Mouse (Mus musculus): ENCODE measurements around the gene Unc13d.
A peak's percentile ranks its signal among the peaks of the same experiment; 100 is the strongest.

Gene Unc13d

DNA sequence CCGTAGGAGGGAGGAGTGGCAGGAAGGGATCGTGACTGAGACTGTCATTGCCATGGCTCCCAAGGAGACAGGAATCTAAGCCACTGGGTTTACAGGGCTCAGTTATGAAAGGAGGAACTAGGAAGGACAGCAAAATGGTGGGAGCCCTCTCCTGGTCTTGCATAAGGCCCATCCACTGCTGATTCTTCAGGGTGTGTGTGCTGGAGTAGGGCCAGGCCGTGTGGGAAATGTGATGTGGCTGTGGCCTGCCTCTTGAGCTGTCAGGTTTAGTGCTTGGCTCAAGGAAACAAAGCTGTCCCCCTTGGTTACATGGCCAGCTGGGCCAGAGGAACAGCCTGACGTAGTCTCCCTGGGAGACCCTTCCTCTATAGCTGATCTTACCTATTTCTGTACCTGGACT is 27.6 kb downstream of the Unc13d start:
- DNase-seq (ENCODE audit: extremely low spot score, low spot score), result no peak

DNA sequence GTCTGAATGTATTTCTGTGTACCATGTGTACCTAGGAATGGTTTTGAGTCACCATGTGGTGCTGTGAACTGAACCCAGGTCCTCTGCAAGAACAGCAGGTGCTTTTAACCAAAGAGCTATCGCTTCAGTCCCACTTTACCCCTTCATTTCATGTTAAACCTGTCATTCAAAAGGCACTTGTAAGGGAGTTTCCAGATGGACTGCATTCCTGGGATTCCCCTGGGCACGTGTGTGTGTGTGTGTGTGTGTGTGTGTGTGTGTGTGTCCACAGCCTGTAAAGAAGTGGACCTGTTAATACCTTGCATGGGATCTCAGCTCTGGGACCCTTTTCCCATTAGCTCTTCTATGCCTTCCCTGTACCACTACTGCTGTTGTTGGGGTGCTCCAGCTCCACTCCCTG is 28.2 kb downstream of the Unc13d start:
- no peak for DNase-seq (ENCODE audit: extremely low spot score, low spot score)

DNA sequence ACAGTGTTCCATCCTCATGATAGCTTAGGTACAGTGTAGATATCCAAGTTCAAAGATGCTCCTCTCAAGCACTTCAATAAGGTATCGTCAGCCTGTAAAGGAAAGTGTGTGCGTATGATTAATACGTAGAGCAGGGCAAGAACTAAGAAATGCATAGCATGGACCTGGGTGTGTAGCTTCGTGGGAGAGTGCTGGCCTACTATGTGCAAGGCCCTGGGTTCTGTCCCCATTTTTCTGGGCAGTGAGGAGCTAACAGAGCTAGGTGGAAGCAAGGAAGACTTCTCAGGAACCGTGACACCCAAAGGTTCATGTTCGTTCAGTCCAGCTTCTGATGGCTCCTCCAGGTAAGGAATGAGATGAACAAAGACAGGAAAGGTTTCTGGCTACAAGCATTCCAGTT is 32.6 kb downstream of the Unc13d start:
- no peak for DNase-seq (ENCODE audit: extremely low spot score, low spot score)

DNA sequence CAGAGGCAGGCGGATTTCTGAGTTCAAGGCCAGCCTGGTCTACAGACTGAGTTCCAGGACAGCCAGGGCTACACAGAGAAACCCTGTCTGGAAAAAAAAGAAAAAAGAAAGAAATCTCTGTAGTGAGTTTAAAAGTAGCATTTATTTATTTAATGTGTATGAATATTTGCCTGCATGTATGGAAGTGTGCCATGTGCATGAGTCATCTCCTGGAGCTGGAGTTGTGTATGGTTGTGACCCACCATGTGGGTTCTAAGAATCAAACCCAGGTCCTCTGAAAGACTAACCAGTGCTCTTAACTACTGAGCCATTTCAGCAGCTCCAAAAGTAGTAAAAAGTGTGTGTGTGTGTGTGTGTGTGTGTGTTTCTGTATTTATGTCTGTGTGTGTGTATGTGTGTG is 34.5 kb downstream of the Unc13d start:
- DNase-seq (ENCODE audit: extremely low spot score, low spot score), result no peak

DNA sequence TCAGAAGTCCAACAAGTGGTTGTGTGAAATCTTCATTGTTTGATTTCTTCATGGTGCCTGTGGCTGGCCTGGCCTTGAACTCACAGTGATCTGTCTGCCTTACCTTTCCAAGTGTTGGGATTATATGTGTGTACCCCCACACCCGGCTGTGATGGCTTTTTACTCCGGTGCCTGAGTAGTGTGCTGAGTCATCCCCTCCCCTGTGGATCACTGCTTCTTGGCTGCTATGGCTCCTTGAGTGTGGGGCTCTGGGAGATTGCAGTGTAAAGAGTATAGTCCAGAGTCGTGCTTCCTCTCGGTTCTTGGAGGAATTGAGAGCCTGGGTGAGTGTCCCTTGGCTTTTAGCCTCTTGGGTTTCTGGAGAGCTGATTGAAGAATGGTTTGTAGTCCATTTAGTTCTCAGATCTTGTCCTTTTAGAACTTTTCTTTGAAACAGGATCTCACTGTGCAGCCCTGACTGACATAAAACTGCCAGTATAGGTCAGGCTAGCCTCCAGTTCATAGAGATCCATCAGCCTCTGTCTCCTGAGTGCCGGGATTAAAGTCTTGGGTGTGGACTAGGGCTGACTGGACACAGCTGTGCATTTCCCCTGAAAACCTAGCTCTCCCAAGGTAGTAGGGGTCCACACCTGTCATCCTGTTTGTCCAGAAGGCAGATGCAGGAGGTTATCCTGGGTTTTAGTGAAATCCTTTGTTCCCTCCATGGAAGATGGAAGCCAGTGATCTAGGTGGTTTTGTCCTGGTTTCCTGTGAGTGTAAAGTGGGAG is 35.2 kb downstream of the Unc13d start:
- DNase-seq (ENCODE audit: extremely low spot score, low spot score), result no peak

DNA sequence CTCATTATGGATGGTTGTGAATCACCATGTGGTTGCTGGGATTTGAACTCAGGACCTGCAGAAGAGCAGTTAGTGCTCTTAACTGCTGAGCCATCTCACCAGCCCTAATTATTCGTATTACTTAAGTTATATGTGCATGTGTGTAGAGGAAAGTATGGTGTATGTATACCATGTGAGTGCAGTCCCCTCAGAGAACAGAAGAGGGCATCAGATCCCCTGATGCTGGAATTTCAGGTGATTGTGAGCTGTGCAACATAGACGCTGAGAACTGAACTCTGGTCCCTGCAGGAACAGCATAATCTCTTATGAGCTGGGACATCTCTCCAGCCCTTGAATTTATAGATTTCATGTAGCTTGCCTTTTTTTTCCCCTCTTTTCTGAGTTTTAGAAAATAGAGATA is 35.9 kb downstream of the Unc13d start:
- no peak for DNase-seq (ENCODE audit: extremely low spot score, low spot score)

DNA sequence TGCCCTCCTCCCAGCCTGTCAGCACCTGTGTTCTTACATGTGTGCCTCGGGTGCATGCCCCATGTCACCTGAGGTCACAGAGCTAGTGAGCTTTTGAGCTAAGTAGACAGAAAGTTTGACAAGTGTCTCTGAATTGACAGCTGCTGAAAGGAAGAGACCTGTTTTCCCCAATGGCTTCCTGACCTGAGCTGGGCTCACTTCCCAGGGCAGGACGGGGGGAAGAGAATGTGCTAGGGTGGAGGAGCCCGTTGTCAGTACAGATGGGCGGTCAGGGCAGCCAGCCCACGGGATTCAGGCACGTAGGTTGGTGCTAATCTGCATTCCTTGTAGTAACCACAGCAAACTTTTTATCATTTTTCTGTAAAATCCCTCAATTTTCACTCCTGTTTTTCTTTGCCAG is 37.2 kb downstream of the Unc13d start:
- no peak for DNase-seq (ENCODE audit: extremely low spot score, low spot score)

DNA sequence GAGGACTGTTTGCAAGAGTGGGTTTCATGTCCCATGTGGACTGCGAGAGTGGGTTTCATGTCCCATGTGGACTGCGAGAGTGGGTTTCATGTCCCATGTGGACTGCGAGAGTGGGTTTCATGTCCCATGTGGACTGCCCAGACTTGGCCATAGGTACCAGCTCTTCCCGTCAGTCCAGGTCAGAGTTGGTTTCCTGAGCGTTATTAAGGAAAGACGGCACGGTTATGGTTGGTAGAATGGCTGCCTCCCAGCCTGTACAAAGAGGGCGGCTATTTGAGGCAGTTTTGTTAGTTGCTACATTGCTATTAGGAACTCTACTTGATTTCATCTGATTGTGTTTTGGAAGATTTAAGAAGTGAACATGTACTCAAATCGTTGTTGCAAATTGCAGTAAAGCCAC is 39.9 kb downstream of the Unc13d start:
- no peak for DNase-seq (ENCODE audit: extremely low spot score, low spot score)

DNA sequence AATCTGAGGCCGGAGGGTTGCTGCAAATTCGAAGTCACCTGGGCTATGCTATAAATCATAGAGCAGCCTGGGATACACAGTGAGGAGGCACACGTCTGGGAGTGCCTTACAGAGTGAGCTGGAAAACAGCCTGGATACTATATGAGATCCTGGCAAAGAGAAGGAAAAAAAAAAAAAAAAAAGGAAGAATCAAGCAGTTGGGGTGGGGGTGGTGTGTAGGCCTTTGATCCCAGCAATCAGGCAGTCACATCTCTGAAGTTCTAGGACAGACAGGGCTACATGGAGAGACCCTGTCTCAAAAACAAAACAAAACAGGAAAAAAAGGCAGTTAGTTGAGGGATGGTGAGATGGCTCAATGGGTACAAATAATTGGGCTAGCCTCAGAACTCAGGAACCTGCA is 41.1 kb downstream of the Unc13d start:
- DNase-seq (ENCODE audit: extremely low spot score, low spot score), result no peak

DNA sequence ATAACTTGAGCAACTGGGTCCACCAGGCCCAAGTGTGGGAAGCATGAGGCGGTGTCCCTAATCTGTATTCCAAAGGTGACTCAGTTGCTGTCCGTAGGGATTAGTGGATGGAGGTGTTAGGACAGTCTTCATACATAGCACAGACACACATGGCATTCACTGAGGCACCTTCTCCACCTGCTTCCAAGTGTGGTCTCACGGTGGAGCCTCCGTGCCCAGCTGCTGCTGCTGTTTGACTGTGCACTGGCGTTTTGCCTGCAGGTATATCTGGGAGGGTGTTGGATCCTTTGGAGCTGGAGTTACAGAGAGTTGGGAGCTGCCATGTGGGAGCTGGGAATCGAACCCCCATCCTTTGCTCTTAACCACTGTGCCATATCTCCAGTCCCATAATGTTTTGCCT is 43.2 kb downstream of the Unc13d start:
- no peak for DNase-seq (ENCODE audit: extremely low spot score, low spot score)

DNA sequence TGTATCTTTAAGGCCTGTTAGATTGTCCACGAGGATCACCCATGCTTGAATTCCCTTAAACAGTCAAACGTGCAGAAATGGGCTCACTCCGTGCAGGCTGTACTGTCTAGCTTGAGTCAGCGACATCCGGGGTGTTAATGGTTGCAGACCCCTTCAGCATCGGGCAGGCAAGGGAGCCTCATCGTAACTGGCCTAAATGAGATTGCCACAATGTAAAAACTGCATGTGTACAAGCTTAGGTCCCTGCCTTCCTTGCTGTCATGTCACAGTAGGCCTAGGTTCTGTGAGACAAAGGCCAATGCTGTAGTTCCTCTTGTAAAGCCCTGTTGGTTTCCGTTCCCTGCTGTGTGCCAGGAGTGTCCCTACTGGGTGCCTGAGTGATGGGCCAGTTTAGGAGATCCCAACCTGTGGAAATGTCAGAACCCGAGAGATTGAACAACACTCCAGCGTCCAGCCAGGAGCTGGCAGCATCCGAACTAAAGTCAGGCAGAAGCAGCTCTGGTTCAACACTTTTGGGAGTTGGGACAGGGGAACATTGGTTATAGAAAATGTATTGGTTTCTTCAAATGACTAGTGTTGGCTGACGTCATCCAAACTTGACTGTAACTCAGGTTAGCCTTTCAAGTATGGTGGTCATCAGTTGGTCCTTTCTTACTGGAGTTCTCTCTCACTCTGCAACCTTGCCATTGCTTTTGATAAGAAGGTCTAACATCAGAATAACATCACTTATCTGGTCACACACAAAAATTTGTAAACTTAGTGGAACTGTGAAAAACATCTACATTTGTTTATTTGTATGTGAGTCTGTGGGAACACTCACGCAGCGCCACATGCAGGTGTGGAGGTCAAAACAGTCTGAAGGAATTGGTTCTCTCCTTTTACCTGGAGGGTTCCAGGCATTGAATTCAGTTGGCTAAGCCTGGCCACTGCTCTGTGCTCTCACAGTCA is 46.6 kb downstream of the Unc13d start:
- DNase-seq (ENCODE audit: extremely low spot score, low spot score), result peak; percentile 51

DNA sequence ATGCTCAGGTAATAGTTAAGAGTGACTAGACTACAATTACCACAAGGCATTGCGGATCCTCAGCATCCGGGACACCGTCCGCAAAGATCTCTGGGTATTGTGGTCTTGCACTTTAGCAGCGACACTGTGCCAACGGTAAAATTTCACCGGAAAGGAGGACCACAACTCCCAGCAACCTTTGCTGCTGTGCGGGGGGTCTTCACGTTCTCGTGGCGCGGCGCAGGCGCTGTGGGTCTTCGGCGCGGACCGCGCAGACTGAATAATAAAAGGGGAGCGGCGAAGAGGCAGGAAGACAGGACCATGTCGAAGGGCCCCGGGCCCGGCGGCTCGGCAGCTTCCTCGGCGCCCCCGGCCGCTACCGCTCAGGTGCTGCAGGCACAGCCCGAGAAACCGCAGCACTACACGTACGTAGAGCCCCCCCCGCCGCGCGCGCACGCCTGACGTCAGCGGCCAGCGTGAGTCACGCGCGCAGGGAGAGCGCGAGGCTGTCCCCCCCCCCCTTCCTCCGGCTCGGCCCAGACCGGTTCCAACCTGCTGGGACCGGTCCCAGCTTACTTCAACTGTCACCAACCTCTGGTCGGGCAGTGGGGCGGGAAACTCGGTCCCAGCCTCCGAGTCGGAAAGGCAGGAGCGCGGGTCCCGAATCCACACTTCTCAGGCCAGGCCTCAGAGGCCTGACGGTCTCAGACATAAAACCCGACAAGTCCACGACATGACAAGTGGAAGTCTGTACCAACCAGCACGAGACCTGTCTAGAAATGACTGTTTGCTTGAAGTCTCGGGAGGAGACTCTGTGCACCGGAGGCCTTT is 47.5 kb downstream of the Unc13d start, which contains the start of gene Unk:
Gene Unk, plus strand, starts transcription at position 235 of the 810 bp plus-strand sequence.
- DNase-seq (ENCODE audit: extremely low spot score, low spot score), result peak; percentile 98

DNA sequence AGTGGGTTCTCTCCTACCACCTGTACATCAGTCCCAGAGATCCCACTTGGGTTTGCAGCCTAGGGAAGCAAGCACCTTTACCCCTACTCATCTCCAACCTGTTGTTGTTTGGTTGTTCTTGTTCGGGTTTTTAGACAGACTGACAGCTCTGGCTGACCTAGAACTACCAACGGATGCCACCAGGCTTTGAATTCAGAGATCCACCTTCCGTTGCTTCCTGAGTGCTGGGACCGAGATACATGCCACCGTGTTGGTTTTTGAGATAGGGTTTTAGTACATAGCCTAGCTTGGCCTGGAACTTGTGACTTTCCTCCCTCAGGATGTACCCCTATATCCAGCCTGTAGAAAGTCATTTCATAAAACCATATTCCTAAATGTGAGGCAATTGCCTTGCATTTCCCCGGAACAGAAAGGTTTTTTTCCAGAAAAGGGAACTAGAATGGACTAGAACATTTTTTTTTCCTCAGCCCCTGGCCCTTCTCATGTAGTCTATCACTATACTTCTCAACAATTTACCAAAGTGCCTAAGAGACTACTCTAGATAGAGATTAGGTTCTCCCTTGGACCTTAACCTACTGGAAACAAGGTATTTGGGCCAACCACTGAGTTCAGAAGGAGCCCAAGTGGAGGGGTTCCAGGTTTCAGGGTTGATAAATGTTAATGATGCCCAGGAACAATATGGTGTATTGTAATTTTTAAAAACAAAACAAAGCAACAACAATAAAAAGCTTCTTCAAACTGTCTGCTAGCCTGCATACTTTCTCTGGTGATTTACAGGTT is 48.5 kb downstream of the Unc13d start:
- DNase-seq (ENCODE audit: extremely low spot score, low spot score), result no peak

DNA sequence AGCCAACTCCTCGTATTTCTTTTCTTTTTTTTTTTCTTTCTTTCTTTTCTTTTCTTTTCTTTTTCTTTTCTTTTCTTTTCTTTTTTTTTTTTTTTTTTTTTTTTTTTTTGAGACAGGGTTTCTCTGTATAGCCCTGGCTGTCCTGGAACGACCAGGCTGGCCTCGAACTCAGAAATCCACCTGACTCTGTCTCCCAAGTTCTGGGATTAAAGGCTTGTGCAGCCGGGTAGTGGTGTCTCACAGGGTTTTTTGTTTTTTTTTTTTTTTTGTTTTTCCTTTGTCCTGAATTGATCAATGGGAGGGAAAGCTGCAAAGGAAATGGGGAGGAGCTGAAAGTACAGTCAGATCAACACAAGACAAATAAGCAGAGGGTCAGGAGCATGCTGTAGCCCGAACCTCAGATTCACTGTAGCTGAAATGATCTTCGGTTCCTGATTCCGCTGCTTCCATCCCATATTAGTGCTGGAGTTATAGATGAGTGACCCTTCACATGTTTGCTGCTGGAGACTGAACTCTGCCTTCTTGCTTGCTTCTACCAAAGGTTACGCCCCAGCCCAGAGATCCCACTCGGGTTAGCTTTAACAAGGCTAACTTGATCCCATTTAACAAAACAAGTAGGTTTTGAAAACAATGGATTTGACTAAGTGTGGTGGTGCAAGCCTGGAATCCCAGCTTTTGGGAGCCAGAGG is 49.4 kb downstream of the Unc13d start:
- no peak for DNase-seq (ENCODE audit: extremely low spot score, low spot score)

DNA sequence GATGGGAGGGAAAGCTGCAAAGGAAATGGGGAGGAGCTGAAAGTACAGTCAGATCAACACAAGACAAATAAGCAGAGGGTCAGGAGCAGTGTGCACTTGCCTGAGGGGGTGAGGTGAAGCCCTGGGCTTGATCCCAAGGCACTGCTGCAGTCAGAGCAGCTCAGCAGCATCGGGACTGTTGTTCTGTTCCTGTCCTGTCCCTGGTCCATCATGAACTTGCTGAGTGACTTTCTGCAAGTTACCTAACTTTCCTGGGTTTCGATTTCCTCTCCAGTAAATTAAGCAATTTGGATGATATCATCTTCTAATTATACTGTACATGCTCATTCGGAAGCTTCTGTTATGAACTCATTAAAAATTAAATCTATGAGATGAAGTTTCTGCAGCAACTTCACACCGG is 50.0 kb downstream of the Unc13d start, which contains the start of gene H3f3b:
Gene H3f3b, minus strand, starts transcription at position 207 of the 400 bp plus-strand sequence.
- DNase-seq (ENCODE audit: extremely low spot score, low spot score), result no peak

DNA sequence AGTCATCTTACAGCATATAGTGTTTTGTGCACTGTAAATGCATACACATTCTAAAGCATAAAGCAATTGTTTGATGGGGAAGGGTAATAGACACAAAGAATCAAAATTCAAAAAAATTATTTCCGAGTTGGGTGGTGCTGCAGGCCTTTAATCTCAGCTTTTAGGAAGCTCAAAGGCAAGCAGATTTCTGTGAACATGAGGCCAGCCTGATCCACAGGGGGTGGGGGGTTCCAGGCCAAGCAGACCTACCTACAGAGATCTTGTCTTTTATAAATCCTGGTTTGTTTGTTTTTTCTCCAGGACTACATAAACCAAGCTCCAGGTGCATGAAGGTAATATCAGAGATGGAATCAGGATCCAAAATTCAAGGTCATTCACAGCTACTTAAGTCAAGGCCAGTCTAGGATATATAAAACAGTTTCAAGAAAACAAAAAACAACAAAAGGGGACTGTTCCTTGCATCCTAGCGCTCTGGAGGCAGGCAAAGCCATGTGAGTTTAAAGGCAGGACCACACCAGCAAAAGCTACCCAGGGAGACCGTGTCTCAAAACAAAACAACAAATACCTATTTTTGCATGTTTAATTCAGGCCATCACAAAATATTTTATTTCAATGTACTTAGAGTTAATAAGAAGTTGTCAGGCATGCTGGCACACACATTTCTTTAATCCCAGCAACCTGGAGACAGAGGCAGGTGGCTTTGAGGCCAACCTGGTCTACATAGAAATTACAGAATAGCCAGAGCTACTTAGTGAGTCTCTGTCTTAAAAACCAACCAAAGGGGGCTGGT is 52.5 kb downstream of the Unc13d start:
- DNase-seq (ENCODE audit: extremely low spot score, low spot score), result no peak

DNA sequence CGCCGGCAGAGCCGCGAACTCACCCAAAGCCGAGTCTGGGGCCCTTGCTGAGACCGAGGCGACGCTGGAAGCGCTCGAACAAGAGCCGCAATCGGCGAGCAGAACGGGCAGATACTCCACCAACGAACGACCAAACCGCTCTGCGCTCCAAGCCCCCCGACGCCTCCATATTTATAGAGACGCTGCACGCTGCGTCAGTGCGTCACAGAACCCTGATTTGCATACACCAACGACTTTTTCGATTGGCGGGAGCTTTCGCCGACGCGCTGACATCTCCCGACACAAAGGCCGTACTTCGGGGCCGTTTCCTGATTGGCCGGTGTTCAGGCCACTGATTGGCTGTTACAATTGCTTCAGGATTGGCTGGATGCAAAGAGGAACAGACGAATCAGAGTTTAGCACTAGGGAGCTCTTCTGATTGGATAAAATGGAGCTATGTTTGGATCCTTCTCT is 53.4 kb downstream of the Unc13d start:
- DNase-seq (ENCODE audit: extremely low spot score, low spot score), result peak; percentile 97

DNA sequence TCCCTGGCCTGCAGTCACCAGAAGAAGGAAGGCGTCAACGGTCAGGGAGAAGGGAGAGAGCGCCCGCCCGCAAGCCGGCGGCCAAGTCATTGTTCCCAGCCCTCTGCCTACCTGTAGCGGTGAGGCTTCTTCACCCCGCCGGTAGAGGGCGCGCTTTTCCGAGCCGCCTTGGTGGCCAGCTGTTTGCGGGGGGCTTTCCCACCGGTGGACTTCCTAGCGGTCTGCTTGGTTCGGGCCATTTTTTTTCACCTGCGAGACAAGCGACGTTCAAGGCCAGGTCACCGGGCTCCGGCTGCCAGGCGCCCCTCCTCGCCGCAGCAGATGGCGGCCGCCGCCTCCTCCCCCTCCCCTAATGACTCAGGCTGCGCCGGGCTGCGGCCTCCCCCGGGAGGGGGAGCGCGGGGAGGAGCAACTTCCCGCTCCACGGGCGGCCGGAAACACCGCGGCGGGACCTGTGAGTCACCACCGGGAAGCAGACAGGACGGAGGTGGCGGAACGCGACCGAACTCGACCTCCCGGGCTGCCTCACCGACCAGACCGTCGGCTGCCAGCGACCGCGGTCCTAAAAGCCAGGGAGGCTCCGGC is 53.9 kb downstream of the Unc13d start:
- no peak for DNase-seq (ENCODE audit: extremely low spot score, low spot score)
